Mouse (Mus musculus) limb, embryonic 15.5 days (tissue): Measurements from ENCODE around the gene Cfap52. TPM values are rescaled to one million over a fixed set of nuclear protein-coding genes. Genes with fewer than 3 reads are reported as not detected.

ENCODE experiments used
- ATAC-seq: fragments of 200-750 bp; cut with Nextera tagmentation; 2 replicates; pipeline ENCODE4 v1.8.0; 2017; ENCODE audit warnings: low read depth, moderate TSS enrichment; ENCODE audit not compliant: insufficient number of reproducible peaks, low FRiP score, low TSS enrichment
- H3K27ac ChIP-seq: fragments of 300-500 bp; sonication (generic); 2 replicates; pipeline ENCODE4 v1.5.1; 2015; ENCODE audit warnings: moderate library complexity, mild to moderate bottlenecking, inconsistent platforms
- H3K27me3 ChIP-seq: fragments of 300-500 bp; sonication (generic); 2 replicates; pipeline ENCODE4 v1.6.1; 2015; ENCODE audit warnings: inconsistent platforms
- H3K36me3 ChIP-seq: fragments of 300-500 bp; sonication (generic); 2 replicates; pipeline ENCODE4 v1.6.1; 2015; ENCODE audit warnings: inconsistent platforms
- H3K4me1 ChIP-seq: fragments of 300-500 bp; sonication (generic); 2 replicates; pipeline ENCODE4 v1.6.1; 2015; ENCODE audit warnings: inconsistent platforms
- H3K4me2 ChIP-seq: fragments of 300-500 bp; sonication (generic); 2 replicates; pipeline ENCODE4 v1.6.1; 2015; ENCODE audit warnings: mild to moderate bottlenecking, inconsistent platforms
- H3K4me3 ChIP-seq: fragments of 300-500 bp; sonication (generic); 2 replicates; pipeline ENCODE4 v1.5.1; 2015; ENCODE audit warnings: mild to moderate bottlenecking, inconsistent platforms
- H3K9ac ChIP-seq: fragments of 300-500 bp; sonication (generic); 2 replicates; pipeline ENCODE4 v1.6.1; 2015; ENCODE audit warnings: inconsistent platforms
- H3K9me3 ChIP-seq: fragments of 300-500 bp; sonication (generic); 2 replicates; pipeline ENCODE4 v1.6.1; 2016; ENCODE audit warnings: inconsistent platforms
- WGBS: fragments of 180-500 bp; shearing (Covaris S2); methylation state at CpG from one replicate; pipeline ENCODE4 v1.1.7; 2015; 5-methylcytosine and 5-hydroxymethylcytosine counted together
- polyA plus RNA-seq: library from polyadenylated mRNA; unstranded; fragments of >200 nt; fragmentation: Nextera tagmentation; extraction: Ambion mirVana; gene quantifications from 2 replicates; pipeline ENCODE4 v1.2.1, GENCODE M21; 2015

The Cfap52 gene
- polyA plus RNA-seq, 1 experiment from 2014 or later = 0.74 TPM

- H3K9ac ChIP-seq = no peak overlapping the region
- no peaks in the 10 kb centered on the region for H3K9me3 ChIP-seq
- peaks cover 28% of the 10 kb centered on the region for H3K27me3 ChIP-seq
- H3K4me2 ChIP-seq = no peak overlapping the region
- no peak overlapping the region for H3K27ac ChIP-seq
- H3K36me3 ChIP-seq = no peaks in the 10 kb centered on the region
- no peak overlapping the region for H3K4me3 ChIP-seq
- WGBS = 89% methylated on average over 5 of the region's 5 CpGs
- ATAC-seq = no peak
- H3K4me1 ChIP-seq = peaks cover 13% of the 10 kb centered on the region
Measured at GRCm38 (mm10) chr11:67923720-67924119, 41.7 kb downstream of the Cfap52 start.

- Histone ChIP-seq H3K36me3 (no peaks in the 10 kb centered on the region), H3K27me3 (peaks cover 28% of the 10 kb centered on the region), H3K4me2 (peak overlapping the region; percentile 100), H3K27ac (peak overlapping the region; percentile 33; the same call in 1 of the 2 replicates), H3K4me3 (peak overlapping the region; percentile 65), H3K9me3 (no peaks in the 10 kb centered on the region), H3K9ac (no peak overlapping the region), H3K4me1 (peaks cover 13% of the 10 kb centered on the region)
- under 1% methylated on average over 12 of the region's 12 CpGs for WGBS
- ATAC-seq = no peak
Measured at GRCm38 (mm10) chr11:67922755-67923125, 42.7 kb downstream of the Cfap52 start.

GRCm38 (mm10) chr11:67921827-67922754 is 43.4 kb downstream of the Cfap52 start, which contains the start of gene Usp43:
Gene Usp43 (minus strand): TSS chr11:67922153.
- Histone ChIP-seq H3K9ac (peak within 1 kb of the TSS; percentile 50), H3K36me3 (no peaks in the 10 kb centered on the region), H3K4me2 (peak within 1 kb of the TSS; percentile 100), H3K4me3 (peak within 1 kb of the TSS; percentile 65), H3K9me3 (no peaks in the 10 kb centered on the region), H3K27ac (peak within 1 kb of the TSS; percentile 33), H3K27me3 (peaks cover 28% of the 10 kb centered on the region), H3K4me1 (peaks cover 13% of the 10 kb centered on the region)
- under 1% methylated on average over 79 of the region's 80 CpGs for WGBS
- no peak for ATAC-seq

GRCm38 (mm10) chr11:67921091-67921826 is 44.2 kb downstream of the Cfap52 start:
- no peaks in the 10 kb centered on the region for H3K9me3 ChIP-seq
- ATAC-seq = no peak
- H3K9ac ChIP-seq = peak overlapping the region; percentile 50; the same call in 1 of the 2 replicates
- peaks cover 13% of the 10 kb centered on the region for H3K4me1 ChIP-seq
- WGBS = 3% methylated on average over 47 of the region's 47 CpGs
- H3K27me3 ChIP-seq = peaks cover 28% of the 10 kb centered on the region
- no peaks in the 10 kb centered on the region for H3K36me3 ChIP-seq
- peak overlapping the region; percentile 100 for H3K4me2 ChIP-seq
- H3K27ac ChIP-seq = peak overlapping the region; percentile 33; the same call in 1 of the 2 replicates
- peak overlapping the region; percentile 65 for H3K4me3 ChIP-seq

- peak overlapping the region; percentile 100; the same call in 1 of the 2 replicates for H3K4me2 ChIP-seq
- no peak for ATAC-seq
Measured at GRCm38 (mm10) chr11:67920226-67920960, 45.1 kb downstream of the Cfap52 start.

GRCm38 (mm10) chr11:67919593-67919992 is 45.9 kb downstream of the Cfap52 start:
- WGBS = 66% methylated on average over 5 of the region's 5 CpGs
- Histone ChIP-seq H3K9me3 (no peaks in the 10 kb centered on the region), H3K4me1 (peaks cover 13% of the 10 kb centered on the region), H3K4me2 (no peak overlapping the region), H3K36me3 (no peaks in the 10 kb centered on the region), H3K27me3 (peaks cover 28% of the 10 kb centered on the region), H3K4me3 (no peak overlapping the region), H3K27ac (no peak overlapping the region), H3K9ac (no peak overlapping the region)
- ATAC-seq = no peak

More at GRCm38 (mm10) chr11:67920226-67920960, 45.1 kb downstream of the Cfap52 start:
- WGBS = 54% methylated on average over 9 of the region's 9 CpGs
- Histone ChIP-seq H3K4me3 (peak overlapping the region; percentile 65; the same call in 1 of the 2 replicates), H3K27me3 (peaks cover 28% of the 10 kb centered on the region), H3K9ac (no peak overlapping the region), H3K27ac (no peak overlapping the region), H3K4me1 (peaks cover 13% of the 10 kb centered on the region), H3K36me3 (no peaks in the 10 kb centered on the region), H3K9me3 (no peaks in the 10 kb centered on the region)

GRCm38 (mm10) chr11:67917126-67917525 is 48.3 kb downstream of the Cfap52 start:
- H3K27me3 ChIP-seq = peaks cover 25% of the 10 kb centered on the region
- WGBS = 80% methylated on average over 3 of the region's 3 CpGs
- no peaks in the 10 kb centered on the region for H3K9me3 ChIP-seq

GRCm38 (mm10) chr11:67911074-67911473 is 54.4 kb downstream of the Cfap52 start:
- no peaks in the 10 kb centered on the region for H3K4me1 ChIP-seq
- H3K36me3 ChIP-seq = no peaks in the 10 kb centered on the region
- no peak overlapping the region for H3K9ac ChIP-seq
- ATAC-seq = no peak
- H3K9me3 ChIP-seq = no peaks in the 10 kb centered on the region
- H3K27ac ChIP-seq = no peak overlapping the region
- WGBS = 63% methylated on average over 5 of the region's 5 CpGs
- no peak overlapping the region for H3K4me2 ChIP-seq
- H3K27me3 ChIP-seq = no peaks in the 10 kb centered on the region
- H3K4me3 ChIP-seq = no peak overlapping the region

More at GRCm38 (mm10) chr11:67917126-67917525, 48.3 kb downstream of the Cfap52 start:
- H3K4me3 ChIP-seq = no peak overlapping the region
- H3K36me3 ChIP-seq = no peaks in the 10 kb centered on the region
- H3K4me2 ChIP-seq = no peak overlapping the region
- peaks cover 9% of the 10 kb centered on the region for H3K4me1 ChIP-seq
- ATAC-seq = no peak
- no peak overlapping the region for H3K27ac ChIP-seq
- H3K9ac ChIP-seq = no peak overlapping the region

GRCm38 (mm10) chr11:67903756-67904155 is 61.7 kb downstream of the Cfap52 start:
- no peak overlapping the region for H3K4me3 ChIP-seq
- no peaks in the 10 kb centered on the region for H3K4me1 ChIP-seq
- no peaks in the 10 kb centered on the region for H3K27me3 ChIP-seq
- H3K27ac ChIP-seq = no peak overlapping the region
- H3K36me3 ChIP-seq = no peaks in the 10 kb centered on the region
- H3K4me2 ChIP-seq = no peak overlapping the region
- no peak for ATAC-seq
- H3K9me3 ChIP-seq = no peaks in the 10 kb centered on the region
- H3K9ac ChIP-seq = no peak overlapping the region
- WGBS = 78% methylated on average over 4 of the region's 4 CpGs

- Histone ChIP-seq H3K9ac (no peak overlapping the region), H3K9me3 (no peaks in the 10 kb centered on the region), H3K27ac (no peak overlapping the region), H3K27me3 (no peaks in the 10 kb centered on the region), H3K36me3 (no peaks in the 10 kb centered on the region), H3K4me2 (no peak overlapping the region), H3K4me1 (peaks cover 8% of the 10 kb centered on the region; the same call in 1 of the 2 replicates), H3K4me3 (no peak overlapping the region)
- 48% methylated on average over 8 of the region's 8 CpGs for WGBS
- 0 out of 2 replicates have a peak, but pooled peaks have one; percentile 61 for ATAC-seq
Measured at GRCm38 (mm10) chr11:67897064-67897560, 68.3 kb downstream of the Cfap52 start.

- H3K4me1 ChIP-seq = peaks cover 8% of the 10 kb centered on the region; the same call in 1 of the 2 replicates
- H3K4me3 ChIP-seq = no peak overlapping the region
- 62% methylated on average over 7 of the region's 7 CpGs for WGBS
- no peaks in the 10 kb centered on the region for H3K9me3 ChIP-seq
- H3K27ac ChIP-seq = no peak overlapping the region
- no peak for ATAC-seq
- H3K9ac ChIP-seq = no peak overlapping the region
- no peak overlapping the region for H3K4me2 ChIP-seq
- no peaks in the 10 kb centered on the region for H3K27me3 ChIP-seq
- no peaks in the 10 kb centered on the region for H3K36me3 ChIP-seq
Measured at GRCm38 (mm10) chr11:67895641-67896040, 69.8 kb downstream of the Cfap52 start.
